Mouse (Mus musculus) kidney, adult 8-10 months (tissue): Measurements from ENCODE around the gene Slc25a13.

Source experiments
- DNase-seq, 2 experiments: peaks; one replicate each; pipeline ENCODE4 v3.0.0; 2022

Slc25a13 gene

GRCm38 (mm10) chr6:6216507-6217285, at the start of gene Slc25a13:
Gene Slc25a13, minus strand, starts transcription at chr6:6217173.
- peak; percentile 87 to 88 for DNase-seq

GRCm38 (mm10) chr6:6265761-6266160, 48.8 kb upstream of the Slc25a13 start:
- no peak for DNase-seq

GRCm38 (mm10) chr6:6263293-6263911, 46.4 kb upstream of the Slc25a13 start:
- no peak for DNase-seq

GRCm38 (mm10) chr6:6260917-6261316, 43.9 kb upstream of the Slc25a13 start:
- no peak for DNase-seq

GRCm38 (mm10) chr6:6248500-6248899, 31.5 kb upstream of the Slc25a13 start:
- peak; percentile 26 to 31 for DNase-seq

- no peak for DNase-seq
These were observed 26.9 kb upstream of the Slc25a13 start for GRCm38 (mm10) chr6:6243828-6244227.

GRCm38 (mm10) chr6:6242114-6242513, 25.1 kb upstream of the Slc25a13 start:
- DNase-seq: no peak

GRCm38 (mm10) chr6:6236788-6237298, 19.9 kb upstream of the Slc25a13 start:
- no peak for DNase-seq

GRCm38 (mm10) chr6:6230262-6230661, 13.3 kb upstream of the Slc25a13 start:
- DNase-seq: no peak

GRCm38 (mm10) chr6:6222721-6223120, 5.7 kb upstream of the Slc25a13 start:
- no peak for DNase-seq

- no peak for DNase-seq
These were observed 3.6 kb upstream of the Slc25a13 start for GRCm38 (mm10) chr6:6220574-6220973.

- DNase-seq: peak; percentile 85 to 89
These were observed 2.8 kb upstream of the Slc25a13 start for GRCm38 (mm10) chr6:6219661-6220370.

GRCm38 (mm10) chr6:6217286-6217625, 283 bp upstream of the Slc25a13 start:
- DNase-seq: no peak

GRCm38 (mm10) chr6:6216120-6216506, 860 bp downstream of the Slc25a13 start:
- no peak for DNase-seq

GRCm38 (mm10) chr6:6212360-6213310, 4.3 kb downstream of the Slc25a13 start:
- DNase-seq: no peak

- DNase-seq: no peak
These were observed 5.0 kb downstream of the Slc25a13 start for GRCm38 (mm10) chr6:6211958-6212357.

GRCm38 (mm10) chr6:6210637-6211036, 6.3 kb downstream of the Slc25a13 start:
- DNase-seq: no peak

GRCm38 (mm10) chr6:6208351-6209059, 8.5 kb downstream of the Slc25a13 start:
- no peak for DNase-seq

GRCm38 (mm10) chr6:6207836-6208235, 9.1 kb downstream of the Slc25a13 start:
- no peak for DNase-seq

- DNase-seq: no peak
These were observed 9.6 kb downstream of the Slc25a13 start for GRCm38 (mm10) chr6:6207395-6207794.

- DNase-seq: peak in 1 of 2 experiments; percentile 57
These were observed 11.3 kb downstream of the Slc25a13 start for GRCm38 (mm10) chr6:6205599-6206165.
